Mouse (Mus musculus): ENCODE results near the gene Olfr943.

Olfr943 gene

GRCm38 (mm10) chr9:39166004-39166403 lies at the start of gene Olfr943:
Gene Olfr943, plus strand, starts transcription at chr9:39166304.
- no peak for DNase-seq

- DNase-seq, result no peak
Observed at GRCm38 (mm10) chr9:39127326-39127725, 38.8 kb upstream of the Olfr943 start.

DNA sequence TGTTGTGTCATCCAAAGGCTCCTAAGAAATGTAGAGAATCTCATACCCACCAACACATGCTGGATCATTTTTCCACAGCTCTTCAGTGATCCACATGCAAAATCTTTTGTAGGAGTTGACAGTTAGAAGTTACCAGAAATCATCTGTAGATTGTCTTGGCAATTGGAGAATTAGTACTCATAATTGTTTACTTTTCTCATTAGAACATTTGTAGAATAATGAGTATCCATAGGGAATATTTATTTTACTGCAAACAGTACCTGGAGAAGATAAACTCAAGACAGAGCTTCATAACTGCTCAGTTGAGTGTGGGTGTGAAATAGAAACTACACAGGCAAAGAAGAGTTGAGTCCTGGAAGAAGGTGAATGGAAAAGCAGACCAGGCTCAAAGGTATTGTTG lies 38.3 kb upstream of the Olfr943 start, which contains the start of gene Olfr27:
TSS of gene Olfr27 (plus strand) at position 301 of the 400 bp plus-strand sequence.
- DNase-seq, result no peak

- no peak for DNase-seq
Observed at GRCm38 (mm10) chr9:39152401-39152800, 13.7 kb upstream of the Olfr943 start.

- no peak for DNase-seq
Observed at GRCm38 (mm10) chr9:39201620-39202019, 35.5 kb downstream of the Olfr943 start, which contains the start of gene Olfr944. Gene Olfr944, plus strand, starts transcription at chr9:39201920.

Measured in spleen, adult 18-20 months (tissue).